Mouse (Mus musculus) intestine, postnatal 0 days (tissue): Measurements from ENCODE around the gene Cep250. TPM values are rescaled to one million over a fixed set of nuclear protein-coding genes. Genes with fewer than 3 reads are reported as not detected.

ENCODE experiments used
- ATAC-seq: fragments of 200-750 bp; cut with Nextera tagmentation; 2 replicates; pipeline ENCODE4 v1.8.0; 2017; ENCODE audit warnings: mild to moderate bottlenecking, moderate TSS enrichment, moderate library complexity
- H3K27ac ChIP-seq: fragments of 300-500 bp; sonication (generic); 2 replicates; pipeline ENCODE4 v1.5.1; 2014; ENCODE audit warnings: mild to moderate bottlenecking, low read depth, low read length, moderate library complexity
- H3K27me3 ChIP-seq: fragments of 300-500 bp; sonication (generic); replicated peaks from 2 replicates; pipeline ENCODE4 v1.6.1; 2014; ENCODE audit warnings: low read length, mixed read lengths; ENCODE audit not compliant: control insufficient read depth, insufficient read depth
- H3K36me3 ChIP-seq: fragments of 300-500 bp; sonication (generic); 2 replicates; pipeline ENCODE4 v1.6.1; 2014; ENCODE audit warnings: mild to moderate bottlenecking, moderate library complexity; ENCODE audit not compliant: control insufficient read depth, insufficient read depth
- H3K4me1 ChIP-seq: fragments of 300-500 bp; sonication (generic); replicated peaks from 2 replicates; pipeline ENCODE4 v1.6.1; 2014; ENCODE audit warnings: antibody characterized with exemption, low read length, mixed read lengths; ENCODE audit not compliant: control insufficient read depth, insufficient read depth
- H3K4me2 ChIP-seq: fragments of 300-500 bp; sonication (generic); replicated peaks from 2 replicates; pipeline ENCODE4 v1.6.1; 2014; ENCODE audit warnings: low read depth, mild to moderate bottlenecking, moderate library complexity
- H3K4me3 ChIP-seq: fragments of 300-500 bp; sonication (generic); 2 replicates; pipeline ENCODE4 v1.5.1; 2014; ENCODE audit warnings: low read depth, low read length
- H3K9ac ChIP-seq: fragments of 300-500 bp; sonication (generic); 2 replicates; pipeline ENCODE4 v1.6.1; 2014; ENCODE audit warnings: mild to moderate bottlenecking, low read depth, low read length
- H3K9me3 ChIP-seq: fragments of 300-500 bp; sonication (generic); 2 replicates; pipeline ENCODE4 v1.6.1; 2016; ENCODE audit warnings: mixed run types; ENCODE audit not compliant: control insufficient read depth
- CTCF ChIP-seq: sonication (generic); IDR thresholded peaks from 2 replicates; pipeline ENCODE4 v1.5.1; 2016; ENCODE audit warnings: low read depth, mild to moderate bottlenecking, control low read depth, antibody characterized with exemption, moderate library complexity
- WGBS: fragments of 180-500 bp; shearing (Covaris S2); extraction: QIAGEN DNeasy Blood & Tissue Kit; methylation state at CpG from one replicate; pipeline ENCODE4 v1.1.7; 2014; 5-methylcytosine and 5-hydroxymethylcytosine counted together
- polyA plus RNA-seq: library from polyadenylated mRNA; unstranded; fragments of >200 nt; fragmentation: Nextera tagmentation; extraction: Ambion mirVana; gene quantifications from 2 replicates; pipeline ENCODE4 v1.2.1, GENCODE M21; 2015

Gene Cep250
- polyA plus RNA-seq, 1 experiment from 2014 or later = 4.0 TPM

- H3K36me3 ChIP-seq = no peaks in the 10 kb centered on the region
- ATAC-seq = no peak
- no peaks in the 10 kb centered on the region for H3K27me3 ChIP-seq
- no peak within 1 kb of the TSS for H3K27ac ChIP-seq
- peak within 1 kb of the TSS; percentile 24; the same call in 1 of the 2 replicates for H3K4me2 ChIP-seq
- H3K4me3 ChIP-seq = no peak within 1 kb of the TSS
- TF ChIP-seq CTCF = no peak
- no peak within 1 kb of the TSS for H3K9ac ChIP-seq
- H3K4me1 ChIP-seq = no peaks in the 10 kb centered on the region
- 42% methylated on average over 13 of the region's 13 CpGs for WGBS
- H3K9me3 ChIP-seq = no peaks in the 10 kb centered on the region
Measured at GRCm38 (mm10) chr2:155945124-155945523, 11.1 kb upstream of the Cep250 start, which contains the start of gene Gdf5. TSS of gene Gdf5 (minus strand) at chr2:155945367.

GRCm38 (mm10) chr2:155945580-155945979 lies 10.7 kb upstream of the Cep250 start:
- 65% methylated on average over 5 of the region's 5 CpGs for WGBS
- no peak overlapping the region for H3K4me2 ChIP-seq
- H3K36me3 ChIP-seq = no peaks in the 10 kb centered on the region
- H3K9me3 ChIP-seq = no peaks in the 10 kb centered on the region
- no peak for ATAC-seq
- H3K4me1 ChIP-seq = no peaks in the 10 kb centered on the region
- H3K9ac ChIP-seq = no peak overlapping the region
- no peak overlapping the region for H3K4me3 ChIP-seq
- H3K27me3 ChIP-seq = no peaks in the 10 kb centered on the region
- no peak overlapping the region for H3K27ac ChIP-seq
- TF ChIP-seq CTCF = no peak

- Histone ChIP-seq H3K4me2 (no peak overlapping the region), H3K4me3 (no peak overlapping the region), H3K9ac (no peak overlapping the region), H3K27me3 (no peaks in the 10 kb centered on the region), H3K4me1 (no peaks in the 10 kb centered on the region), H3K9me3 (no peaks in the 10 kb centered on the region), H3K27ac (no peak overlapping the region), H3K36me3 (no peaks in the 10 kb centered on the region)
- peak; percentile 92 for TF ChIP-seq CTCF
- WGBS = 4% methylated on average over 7 of the region's 7 CpGs
- ATAC-seq = no peak
Measured at GRCm38 (mm10) chr2:155946069-155946468, 10.2 kb upstream of the Cep250 start.

- Histone ChIP-seq H3K4me1 (no peaks in the 10 kb centered on the region), H3K4me2 (no peak overlapping the region), H3K9me3 (no peaks in the 10 kb centered on the region), H3K4me3 (no peak overlapping the region), H3K9ac (no peak overlapping the region), H3K27me3 (no peaks in the 10 kb centered on the region), H3K36me3 (no peaks in the 10 kb centered on the region), H3K27ac (no peak overlapping the region)
- 37% methylated on average over 4 of the region's 4 CpGs for WGBS
- TF ChIP-seq CTCF = no peak
- no peak for ATAC-seq
Measured at GRCm38 (mm10) chr2:155946499-155946898, 9.8 kb upstream of the Cep250 start.

GRCm38 (mm10) chr2:155947390-155948002 lies 8.8 kb upstream of the Cep250 start:
- 34% methylated on average over 5 of the region's 5 CpGs for WGBS
- Histone ChIP-seq H3K36me3 (no peaks in the 10 kb centered on the region), H3K9ac (no peak overlapping the region), H3K4me1 (no peaks in the 10 kb centered on the region), H3K4me2 (no peak overlapping the region), H3K4me3 (no peak overlapping the region), H3K9me3 (no peaks in the 10 kb centered on the region), H3K27ac (no peak overlapping the region), H3K27me3 (no peaks in the 10 kb centered on the region)
- no peak for TF ChIP-seq CTCF
- no peak for ATAC-seq

GRCm38 (mm10) chr2:155949362-155949761 lies 6.9 kb upstream of the Cep250 start:
- 54% methylated on average over 6 of the region's 6 CpGs for whole genome bisulfite sequencing
- no peak for TF ChIP-seq CTCF
- Histone ChIP-seq H3K4me2 (no peak overlapping the region), H3K27me3 (no peaks in the 10 kb centered on the region), H3K27ac (no peak overlapping the region), H3K9ac (no peak overlapping the region), H3K4me3 (no peak overlapping the region), H3K36me3 (no peaks in the 10 kb centered on the region), H3K4me1 (no peaks in the 10 kb centered on the region), H3K9me3 (no peaks in the 10 kb centered on the region)
- ATAC-seq = no peak

- peak; percentile 76 for TF ChIP-seq CTCF
- Histone ChIP-seq H3K36me3 (no peaks in the 10 kb centered on the region), H3K9ac (no peak overlapping the region), H3K4me1 (no peaks in the 10 kb centered on the region), H3K27me3 (no peaks in the 10 kb centered on the region), H3K9me3 (no peaks in the 10 kb centered on the region), H3K4me3 (no peak overlapping the region), H3K4me2 (no peak overlapping the region), H3K27ac (no peak overlapping the region)
- no peak for ATAC-seq
Measured at GRCm38 (mm10) chr2:155952006-155952405, 4.3 kb upstream of the Cep250 start.
